Mouse (Mus musculus) forebrain, embryonic 11.5 days (tissue): ENCODE measurements around the gene Ggact. TPM values are rescaled to one million over a fixed set of nuclear protein-coding genes. Genes with fewer than 3 reads are reported as not detected.

Experiments
- ATAC-seq: fragments of 200-750 bp; cut with Nextera tagmentation; replicated peaks from 2 replicates; pipeline ENCODE4 v1.8.0; 2017; ENCODE audit warnings: moderate TSS enrichment; ENCODE audit not compliant: low FRiP score
- DNase-seq: peaks from one replicate; pipeline ENCODE4 v3.0.0-alpha.2; 2017; ENCODE audit warnings: low spot score
- H3K27ac ChIP-seq: fragments of 300-500 bp; sonication (generic); 2 replicates; pipeline ENCODE4 v1.5.1; 2014; ENCODE audit warnings: low read depth, low read length
- H3K27me3 ChIP-seq: fragments of 300-500 bp; sonication (generic); 2 replicates; pipeline ENCODE4 v1.6.1; 2014; ENCODE audit warnings: mild to moderate bottlenecking, low read length, mixed read lengths; ENCODE audit not compliant: control insufficient read depth, insufficient read depth
- H3K36me3 ChIP-seq: fragments of 300-500 bp; sonication (generic); 2 replicates; pipeline ENCODE4 v1.6.1; 2014; ENCODE audit warnings: mild to moderate bottlenecking, low read length, moderate library complexity, mixed read lengths; ENCODE audit not compliant: control insufficient read depth, insufficient read depth
- H3K4me1 ChIP-seq: fragments of 300-500 bp; sonication (generic); replicated peaks from 2 replicates; pipeline ENCODE4 v1.6.1; 2014; ENCODE audit warnings: low read length, mixed read lengths; ENCODE audit not compliant: control insufficient read depth, insufficient read depth
- H3K4me2 ChIP-seq: fragments of 300-500 bp; sonication (generic); 2 replicates; pipeline ENCODE4 v1.6.1; 2014; ENCODE audit warnings: low read depth, mild to moderate bottlenecking, low read length, moderate library complexity, mixed read lengths; ENCODE audit not compliant: severe bottlenecking
- H3K4me3 ChIP-seq: fragments of 300-500 bp; sonication (generic); 2 replicates; pipeline ENCODE4 v1.5.1; 2014; ENCODE audit warnings: low read depth, low read length
- H3K9ac ChIP-seq: fragments of 300-500 bp; sonication (generic); 2 replicates; pipeline ENCODE4 v1.6.1; 2014; ENCODE audit warnings: low read length
- H3K9me3 ChIP-seq: fragments of 300-500 bp; sonication (generic); 2 replicates; pipeline ENCODE4 v1.6.1; 2016; ENCODE audit warnings: low read length, mixed read lengths; ENCODE audit not compliant: control insufficient read depth
- WGBS: fragments of 180-500 bp; shearing (Covaris S2); extraction: QIAGEN DNeasy Blood & Tissue Kit; methylation state at CpG from one replicate; pipeline ENCODE4 v1.1.7; 2014; 5-methylcytosine and 5-hydroxymethylcytosine counted together
- polyA plus RNA-seq: library from polyadenylated mRNA; unstranded; fragments of >200 nt; fragmentation: Nextera tagmentation; extraction: Ambion mirVana; gene quantifications from 2 replicates; pipeline ENCODE4 v1.2.1, GENCODE M21; 2014

Gene Ggact
- polyA plus RNA-seq, 1 experiment from 2014 or later, result 5.9 TPM

DNA sequence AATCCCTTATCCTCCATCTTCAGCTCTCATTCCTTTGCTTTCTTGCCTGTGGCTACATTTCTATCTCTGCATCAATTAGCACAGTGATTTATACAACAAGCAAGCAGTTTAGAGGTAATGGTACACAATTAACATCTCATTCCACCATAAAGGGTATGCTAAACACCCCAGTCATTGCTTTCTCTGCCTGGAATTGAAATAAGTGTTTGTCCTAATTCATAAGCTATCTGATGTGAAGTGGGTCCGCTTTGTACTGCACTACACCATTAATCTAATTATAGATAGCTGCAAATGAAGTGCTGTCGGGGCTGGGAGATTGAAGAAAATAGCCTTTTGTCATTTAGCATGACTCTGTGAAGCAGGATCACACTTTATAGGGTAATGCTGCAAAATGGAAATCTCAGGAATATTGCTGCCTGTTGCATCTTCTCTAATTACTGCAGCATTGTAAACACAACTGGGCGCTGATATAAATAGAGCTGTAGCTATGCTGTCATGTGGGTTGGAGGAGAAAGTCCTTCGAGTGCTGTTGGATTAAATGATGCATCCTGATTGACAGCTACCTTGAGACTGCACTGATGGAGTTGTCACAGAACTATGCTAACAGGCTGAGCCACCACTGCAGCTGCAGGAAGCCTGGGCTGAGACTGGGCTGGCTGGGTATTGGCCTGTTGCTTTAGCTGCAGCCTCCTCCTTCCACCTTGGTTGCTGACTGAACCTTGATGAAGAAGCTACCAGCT is 41.5 kb downstream of the Ggact start:
- peak; percentile 69 for ATAC-seq
- H3K9ac ChIP-seq, result no peak overlapping the region
- no peaks in the 10 kb centered on the region for H3K36me3 ChIP-seq

DNA sequence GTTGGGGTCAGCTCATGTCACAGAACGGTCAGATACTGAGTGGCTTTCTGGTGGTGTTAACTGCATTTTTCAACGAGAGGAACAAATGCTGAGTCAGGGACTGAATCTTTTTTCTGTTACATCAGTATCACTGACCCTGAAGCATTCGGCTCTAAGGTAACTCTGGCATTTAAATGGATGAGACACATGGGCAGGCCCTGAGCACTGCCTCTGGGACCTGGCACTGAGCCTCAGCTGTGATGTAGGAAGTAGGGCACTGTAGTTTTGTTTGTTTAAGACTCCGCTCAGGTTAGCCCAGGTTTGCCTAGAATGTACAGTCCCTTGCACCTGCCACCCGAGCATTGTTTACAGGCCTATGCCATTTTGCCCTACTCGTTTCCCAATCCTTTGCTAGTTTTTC is 43.7 kb downstream of the Ggact start:
- H3K9ac ChIP-seq, result no peak overlapping the region
- H3K4me2 ChIP-seq, result no peak overlapping the region
- no peak overlapping the region for H3K27ac ChIP-seq
- 83% methylated on average over 6 of the region's 6 CpGs for WGBS
- no peaks in the 10 kb centered on the region for H3K9me3 ChIP-seq
- peaks cover 5% of the 10 kb centered on the region; the same call in 1 of the 2 replicates for H3K4me1 ChIP-seq
- ATAC-seq (no peak), DNase-seq (no peak)
- H3K4me3 ChIP-seq, result no peak overlapping the region
- H3K36me3 ChIP-seq, result no peaks in the 10 kb centered on the region
- peaks cover 4% of the 10 kb centered on the region; the same call in 1 of the 2 replicates for H3K27me3 ChIP-seq

More for the DNA sequence above, 41.5 kb downstream of the Ggact start:
- DNase-seq, result no peak
- Histone ChIP-seq H3K9me3 (no peaks in the 10 kb centered on the region), H3K4me1 (peaks cover 5% of the 10 kb centered on the region), H3K27ac (no peak overlapping the region), H3K27me3 (peaks cover 4% of the 10 kb centered on the region; the same call in 1 of the 2 replicates), H3K4me2 (no peak overlapping the region), H3K4me3 (no peak overlapping the region)
- WGBS, result 31% methylated on average over 4 of the region's 4 CpGs

DNA sequence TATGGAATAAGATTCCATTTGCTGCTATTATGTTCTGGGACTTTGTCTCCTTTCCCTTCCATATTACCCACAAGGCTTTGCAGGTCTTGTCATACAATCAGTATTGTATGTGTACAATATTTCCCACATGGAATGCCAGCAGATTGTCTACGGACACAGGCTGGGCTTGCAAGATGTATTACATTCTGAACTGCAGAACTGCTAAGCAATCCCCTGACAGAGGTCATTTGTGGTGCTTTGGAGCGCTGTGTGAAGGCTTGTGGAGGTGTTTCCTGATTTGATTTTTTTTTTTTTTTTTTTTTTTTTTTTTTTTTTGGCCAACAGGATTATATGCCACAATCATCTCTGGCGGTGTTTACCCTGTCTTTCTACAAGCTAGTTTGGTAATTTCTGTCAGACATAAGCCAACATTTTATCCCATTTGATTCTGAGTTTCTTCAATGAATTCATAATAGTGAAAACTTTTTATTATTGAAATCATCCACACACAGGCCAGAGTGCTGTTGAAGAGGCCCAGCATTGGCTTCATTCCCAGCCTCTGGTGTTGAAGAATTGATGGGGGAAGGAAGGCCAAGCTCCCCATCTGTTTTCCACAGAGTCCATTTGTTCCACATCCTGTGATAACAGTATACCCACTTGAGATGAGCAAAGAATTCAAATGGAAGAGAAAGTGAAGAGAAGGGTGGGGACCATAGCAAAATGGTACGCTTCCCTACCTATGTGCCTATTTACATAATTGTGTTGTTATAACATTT is 45.8 kb downstream of the Ggact start:
- no peak overlapping the region for H3K9ac ChIP-seq
- no peaks in the 10 kb centered on the region for H3K36me3 ChIP-seq
- DNase-seq (no peak), ATAC-seq (no peak)
- H3K4me1 ChIP-seq, result peaks cover 5% of the 10 kb centered on the region; the same call in 1 of the 2 replicates
- H3K4me2 ChIP-seq, result no peak overlapping the region
- no peak overlapping the region for H3K4me3 ChIP-seq
- H3K27ac ChIP-seq, result no peak overlapping the region
- H3K27me3 ChIP-seq, result peaks cover 4% of the 10 kb centered on the region; the same call in 1 of the 2 replicates
- no peaks in the 10 kb centered on the region for H3K9me3 ChIP-seq
- 89% methylated on average over 4 of the region's 4 CpGs for WGBS

DNA sequence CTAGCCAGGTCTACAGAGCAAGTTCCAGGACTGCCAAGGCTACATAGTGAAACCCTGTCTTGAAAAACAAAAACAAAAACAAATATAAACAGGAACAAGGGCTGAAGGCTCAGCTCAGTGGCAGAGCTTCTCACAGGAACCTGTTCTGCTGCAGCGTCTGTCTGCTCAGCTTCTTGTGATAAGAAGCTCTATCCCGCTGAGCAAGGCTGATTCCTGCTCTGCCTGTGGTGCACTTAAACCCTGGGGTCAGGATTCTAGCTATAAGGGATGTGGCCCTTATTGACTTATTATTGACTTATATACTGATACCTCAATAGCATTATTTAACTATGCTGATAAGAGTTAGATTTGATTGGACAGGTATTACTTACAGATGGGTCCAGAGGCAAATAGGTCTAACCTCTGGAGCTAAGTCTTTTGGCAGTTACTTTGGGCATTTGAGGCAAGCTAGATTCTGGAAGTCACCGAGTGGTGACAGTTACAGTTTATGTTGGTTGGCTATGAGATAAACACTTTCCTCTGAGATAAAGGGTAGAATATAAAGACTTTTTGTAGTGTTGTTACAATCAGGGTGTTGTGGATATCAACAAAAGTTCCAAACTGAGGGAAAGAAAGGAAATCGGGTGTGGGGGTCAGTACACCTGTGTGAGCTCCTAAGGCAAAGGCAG is 48.0 kb downstream of the Ggact start:
- 86% methylated on average over 4 of the region's 4 CpGs for WGBS
- no peak overlapping the region for H3K27ac ChIP-seq
- no peak for DNase-seq

DNA sequence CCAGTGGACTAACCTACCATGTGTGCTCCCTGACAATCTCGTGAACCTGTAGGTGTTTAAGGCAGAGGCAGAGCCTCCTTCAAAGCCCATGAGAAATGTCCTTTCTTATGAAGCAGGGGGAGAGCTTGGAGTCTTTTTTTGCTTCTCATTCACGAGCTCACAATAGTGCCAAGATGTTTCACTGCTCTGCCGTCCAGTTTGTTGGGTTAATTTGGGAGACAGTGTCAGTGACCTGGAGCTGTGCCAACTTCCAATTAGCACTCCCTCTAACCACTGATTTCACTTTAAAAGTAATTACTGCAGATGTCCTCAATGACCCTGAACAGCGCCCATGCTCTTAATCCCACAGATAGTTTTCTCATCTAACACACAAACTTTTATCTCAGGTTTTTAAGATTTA is 50.9 kb downstream of the Ggact start:
- H3K36me3 ChIP-seq, result no peaks in the 10 kb centered on the region

More for the DNA sequence above, 48.0 kb downstream of the Ggact start:
- Histone ChIP-seq H3K4me1 (peaks cover 5% of the 10 kb centered on the region; the same call in 1 of the 2 replicates), H3K27me3 (peaks cover 4% of the 10 kb centered on the region; the same call in 1 of the 2 replicates), H3K4me2 (no peak overlapping the region), H3K4me3 (no peak overlapping the region), H3K36me3 (no peaks in the 10 kb centered on the region), H3K9ac (no peak overlapping the region), H3K9me3 (no peaks in the 10 kb centered on the region)
- no peak for ATAC-seq

DNA sequence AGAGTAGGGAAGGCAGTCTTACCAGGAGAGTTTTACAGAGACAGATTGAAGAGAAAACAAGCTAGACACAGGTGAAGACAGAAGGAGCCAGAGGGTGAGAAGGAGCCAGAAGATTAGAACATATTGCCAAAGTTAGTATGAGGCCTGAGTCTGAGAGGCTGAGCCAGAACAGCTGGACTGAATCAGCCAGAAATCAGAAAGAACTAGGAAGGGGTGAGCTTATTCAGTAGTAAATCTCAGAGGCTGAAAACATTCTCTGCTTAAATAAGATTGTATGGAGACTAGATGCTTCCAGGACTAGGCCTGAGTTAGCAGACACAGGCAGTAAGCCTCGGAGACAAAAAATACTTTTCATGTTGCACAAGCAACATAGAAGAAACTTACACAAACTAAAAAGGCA is 53.8 kb downstream of the Ggact start:
- DNase-seq (no peak), ATAC-seq (no peak)
- no peak overlapping the region for H3K27ac ChIP-seq
- H3K9me3 ChIP-seq, result no peaks in the 10 kb centered on the region
- peaks cover 3% of the 10 kb centered on the region; the same call in 1 of the 2 replicates for H3K4me1 ChIP-seq
- 90% methylated on average over 1 of the region's 1 CpGs for WGBS
- no peak overlapping the region for H3K9ac ChIP-seq
- no peaks in the 10 kb centered on the region for H3K27me3 ChIP-seq
- H3K36me3 ChIP-seq, result no peaks in the 10 kb centered on the region
- no peak overlapping the region for H3K4me3 ChIP-seq
- no peak overlapping the region for H3K4me2 ChIP-seq

More for the DNA sequence above, 50.9 kb downstream of the Ggact start:
- peak; percentile 65; the same call in 1 of the 2 replicates for ATAC-seq
- 38% methylated on average over 4 of the region's 4 CpGs for WGBS
- peaks cover 5% of the 10 kb centered on the region; the same call in 1 of the 2 replicates for H3K4me1 ChIP-seq
- H3K9ac ChIP-seq, result no peak overlapping the region
- H3K9me3 ChIP-seq, result no peaks in the 10 kb centered on the region
- peak; percentile 76 for DNase-seq
- H3K4me2 ChIP-seq, result no peak overlapping the region
- H3K27me3 ChIP-seq, result no peaks in the 10 kb centered on the region
- H3K4me3 ChIP-seq, result no peak overlapping the region
- peak overlapping the region; percentile 31; the same call in 1 of the 2 replicates for H3K27ac ChIP-seq

DNA sequence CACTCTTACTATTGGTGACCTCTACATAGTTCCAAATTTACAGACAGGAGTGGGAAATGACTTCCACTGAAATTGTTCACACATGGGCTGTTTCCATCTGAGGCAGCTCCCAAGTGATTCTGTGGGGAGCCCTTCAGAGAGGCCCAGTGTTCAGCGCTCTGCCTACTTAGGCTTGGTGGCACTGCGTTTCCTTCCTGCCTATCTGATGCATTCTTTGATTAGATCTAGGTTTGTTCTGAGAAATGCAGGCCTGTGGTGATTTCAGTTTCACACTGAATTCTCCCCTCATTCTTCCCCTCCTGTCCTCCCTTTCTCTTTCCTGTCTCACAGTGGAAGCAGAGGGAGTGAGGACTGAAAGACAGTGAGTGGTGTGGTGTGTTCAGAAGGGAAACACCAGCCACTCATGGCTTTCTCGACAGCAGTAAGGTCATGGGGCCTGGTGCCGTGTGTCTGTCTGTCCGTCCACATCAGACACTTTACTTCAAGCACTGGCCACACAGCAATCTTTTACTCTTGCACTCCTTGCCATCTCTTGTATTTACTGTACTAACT is 61.0 kb downstream of the Ggact start:
- DNase-seq (no peak), ATAC-seq (no peak)
- WGBS, result 86% methylated on average over 5 of the region's 5 CpGs
- Histone ChIP-seq H3K4me1 (no peaks in the 10 kb centered on the region), H3K4me2 (no peak overlapping the region), H3K4me3 (no peak overlapping the region), H3K27ac (no peak overlapping the region), H3K36me3 (no peaks in the 10 kb centered on the region), H3K27me3 (no peaks in the 10 kb centered on the region), H3K9me3 (no peaks in the 10 kb centered on the region), H3K9ac (no peak overlapping the region)

DNA sequence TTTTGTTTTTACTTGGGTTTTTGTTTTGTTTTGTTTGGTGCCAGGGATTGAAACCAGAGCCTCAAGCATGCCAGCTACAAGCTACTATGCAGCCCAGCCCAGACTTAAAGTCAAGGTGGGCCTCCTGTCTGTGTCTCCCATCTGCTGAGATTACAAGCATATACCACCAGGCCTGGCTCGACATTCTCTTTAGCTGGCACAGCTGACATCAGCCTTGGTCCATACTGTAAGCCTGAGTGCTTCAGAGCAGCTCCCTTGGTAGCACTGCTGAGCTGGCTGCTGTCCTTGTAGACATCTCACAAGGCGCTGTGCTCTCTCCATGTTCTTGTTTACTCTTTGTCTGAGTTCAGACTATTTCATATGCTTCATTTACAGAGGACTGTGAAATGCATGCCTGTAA is 76.5 kb downstream of the Ggact start:
- Histone ChIP-seq H3K9me3 (no peaks in the 10 kb centered on the region), H3K36me3 (no peaks in the 10 kb centered on the region), H3K4me2 (no peak overlapping the region), H3K9ac (no peak overlapping the region), H3K27ac (no peak overlapping the region), H3K27me3 (no peaks in the 10 kb centered on the region), H3K4me1 (no peaks in the 10 kb centered on the region), H3K4me3 (no peak overlapping the region)
- ATAC-seq (no peak), DNase-seq (no peak)
- 75% methylated on average over 2 of the region's 2 CpGs for WGBS
